Mouse (Mus musculus): ENCODE results near the gene Adamts7. TPM values are rescaled to one million over a fixed set of nuclear protein-coding genes. Genes with fewer than 3 reads are reported as not detected.

Gene Adamts7
- polyA plus RNA-seq (2012; fragmentation: generic; extraction: Trizol): 9.8 TPM
- long read RNA-seq, experiment 1, partial matches to known transcripts: 8 of 9 reads
- long read RNA-seq, experiment 1, other reads (novel, unspliced or antisense): 1 of 9 reads
- long read RNA-seq, experiment 2, full-length matches to known transcripts: 6 of 20 reads
- long read RNA-seq, experiment 2, partial matches to known transcripts: 7 of 20 reads
- long read RNA-seq, experiment 2, other reads (novel, unspliced or antisense): 7 of 20 reads

DNA sequence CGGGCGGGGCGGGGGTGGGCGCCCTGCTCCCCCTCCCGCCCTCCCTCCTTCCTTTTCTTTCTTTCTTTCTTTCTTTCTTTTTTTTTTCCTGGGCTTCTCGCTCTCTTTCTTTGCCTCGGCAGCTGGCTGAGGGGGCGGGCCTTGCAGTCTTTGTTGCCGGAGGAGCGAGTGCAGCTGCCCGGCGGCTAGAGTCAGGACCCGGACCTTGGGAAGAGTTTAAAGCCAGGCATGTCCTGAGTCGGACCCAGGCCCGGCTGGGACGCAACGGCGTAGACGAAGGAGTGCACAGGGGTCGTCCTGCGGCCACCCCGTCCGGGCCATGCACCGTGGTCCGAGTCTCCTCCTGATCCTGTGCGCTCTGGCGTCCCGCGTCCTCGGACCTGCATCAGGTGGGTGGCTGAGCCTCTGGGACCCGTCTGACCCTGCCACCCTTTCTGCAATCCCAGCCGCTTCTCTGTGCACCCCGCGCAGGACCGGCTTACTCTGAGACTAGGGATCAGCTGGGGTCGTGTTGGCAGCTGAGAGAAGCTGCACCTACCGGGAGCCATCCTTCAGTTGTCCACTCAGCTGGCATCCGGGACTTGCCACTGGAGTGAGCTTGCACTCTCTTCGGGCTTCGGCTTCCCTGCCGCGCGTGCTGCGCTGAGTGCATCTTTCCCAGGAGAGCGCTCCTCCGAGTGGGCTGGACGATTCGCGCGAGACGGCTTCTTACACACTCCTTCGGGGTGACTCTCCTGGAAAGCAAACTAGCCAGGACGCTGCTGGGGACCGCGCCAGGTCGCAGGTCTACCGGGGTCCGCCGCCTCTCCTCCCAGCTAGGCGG lies at the start of gene Adamts7:
TSS of gene Adamts7 (plus strand) at position 144 of the 823 bp plus-strand sequence.
- H3K27me3 ChIP-seq (ENCODE audit: control insufficient read depth, insufficient read depth, insufficient read length): no peaks in the 10 kb centered on the region
- peaks cover under 1% of the 10 kb centered on the region for H3K79me3 ChIP-seq (ENCODE audit: low read depth)
- peak within 1 kb of the TSS; percentile 53 for H3K4me3 ChIP-seq (ENCODE audit: insufficient read depth, poor library complexity, severe bottlenecking)
- no peaks in the 10 kb centered on the region for H3K36me3 ChIP-seq (ENCODE audit: control insufficient read depth, insufficient read depth)
- TF ChIP-seq USF1 (IDR thresholded peaks at IDR 0.05; ENCODE audit: low read depth) (no peak), MAX (IDR thresholded peaks at IDR 0.05) (peak; percentile 33)
- H3ac ChIP-seq (ENCODE audit: control insufficient read depth, insufficient read length, low read depth): peak within 1 kb of the TSS; percentile 73
- peaks cover 10% of the 10 kb centered on the region for H3K79me2 ChIP-seq (ENCODE audit: control insufficient read depth, insufficient read depth)

DNA sequence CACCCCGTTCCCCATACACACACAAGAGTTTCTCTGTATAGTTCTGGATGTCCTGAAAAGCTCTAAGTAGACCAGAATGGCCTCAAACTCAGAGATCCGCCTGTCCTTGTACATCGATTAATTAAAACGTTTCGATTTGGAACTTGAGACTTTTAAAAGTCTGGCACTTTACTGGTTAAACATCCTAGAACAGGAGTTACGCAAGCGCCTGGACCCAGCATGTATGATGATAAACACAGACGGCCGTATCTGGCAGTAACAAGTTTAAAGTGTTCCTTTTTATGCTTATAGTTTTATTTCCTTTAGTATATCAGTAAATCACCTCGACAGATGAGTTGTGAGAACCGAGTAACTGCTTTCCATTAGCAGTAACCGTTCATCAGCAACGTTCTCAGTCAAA lies 49.7 kb upstream of the Adamts7 start:
- H3K36me3 ChIP-seq (ENCODE audit: control insufficient read depth, insufficient read depth): peaks cover 21% of the 10 kb centered on the region
- TF ChIP-seq MYOG (IDR thresholded peaks at IDR 0.05; ENCODE audit: control insufficient read depth, extremely low read depth, insufficient read length): no peak
- TF ChIP-seq MAX (IDR thresholded peaks at IDR 0.05): no peak
- peak; percentile 77 for TF ChIP-seq CEBPB (IDR thresholded peaks at IDR 0.05; ENCODE audit: low read depth)
- H3K4me3 ChIP-seq (ENCODE audit: insufficient read depth, poor library complexity, severe bottlenecking): peak overlapping the region; percentile 94
- H3ac ChIP-seq (ENCODE audit: control insufficient read depth, insufficient read length, low read depth): peak overlapping the region; percentile 87
- peaks cover 59% of the 10 kb centered on the region for H3K79me3 ChIP-seq (ENCODE audit: low read depth)
- peaks cover 62% of the 10 kb centered on the region for H3K79me2 ChIP-seq (ENCODE audit: control insufficient read depth, insufficient read depth)
- H3K27me3 ChIP-seq (ENCODE audit: control insufficient read depth, insufficient read depth, insufficient read length): no peaks in the 10 kb centered on the region

DNA sequence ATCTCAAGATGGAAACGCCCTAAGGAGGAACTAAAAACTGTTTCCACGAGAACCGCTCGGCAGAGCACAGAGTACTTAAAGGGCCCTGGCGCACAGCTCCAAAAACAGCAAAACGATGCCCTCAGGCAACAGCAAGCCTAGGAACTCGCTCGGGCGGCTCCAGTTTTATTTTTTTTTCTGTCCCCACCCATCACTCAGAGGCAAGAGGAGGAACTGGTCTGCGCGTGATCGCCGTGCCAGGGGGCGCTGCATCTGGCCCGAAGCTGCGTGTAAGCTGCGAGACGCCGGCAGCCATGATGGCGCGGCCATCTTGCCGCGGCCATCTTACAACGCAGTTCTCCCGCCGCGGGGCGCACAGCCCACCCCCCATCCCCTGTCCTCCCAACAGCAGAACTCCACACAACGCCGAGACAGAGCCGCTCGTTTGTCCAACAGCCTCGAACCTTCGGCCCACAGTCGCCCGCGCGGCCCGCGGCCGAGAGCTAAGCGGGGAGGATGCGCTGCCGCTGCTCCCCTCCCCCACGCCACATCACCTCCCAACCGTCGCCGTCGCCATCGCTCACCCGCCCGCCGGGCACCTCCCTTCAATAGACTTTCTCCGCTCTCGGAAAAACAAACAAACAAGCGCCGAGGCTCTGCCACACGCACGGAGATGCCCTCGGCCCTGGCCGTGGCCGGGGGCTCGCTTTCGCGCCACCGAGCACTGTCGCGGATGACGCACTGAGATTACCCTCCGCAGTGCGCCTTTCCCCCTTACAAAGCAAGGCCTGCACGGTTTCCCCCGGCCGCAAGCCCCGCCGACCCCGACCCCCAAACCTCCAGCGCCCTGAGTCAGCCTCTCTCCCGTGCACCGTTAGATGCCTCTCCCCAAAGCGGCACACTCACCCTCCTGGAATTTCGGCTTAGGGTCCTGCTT lies 49.0 kb upstream of the Adamts7 start:
- peaks cover 55% of the 10 kb centered on the region for H3K79me2 ChIP-seq (ENCODE audit: control insufficient read depth, insufficient read depth)
- peak overlapping the region; percentile 94 for H3K4me3 ChIP-seq (ENCODE audit: insufficient read depth, poor library complexity, severe bottlenecking)
- H3ac ChIP-seq (ENCODE audit: control insufficient read depth, insufficient read length, low read depth): peak overlapping the region; percentile 87
- TF ChIP-seq CEBPB (IDR thresholded peaks at IDR 0.05; ENCODE audit: low read depth) (no peak), MYOG (IDR thresholded peaks at IDR 0.05; ENCODE audit: control insufficient read depth, extremely low read depth, insufficient read length) (no peak), FOSL1 (IDR thresholded peaks at IDR 0.05; ENCODE audit: insufficient read depth, low read length, poor library complexity, severe bottlenecking) (no peak), CTCF (IDR thresholded peaks at IDR 0.05; ENCODE audit: control insufficient read depth, insufficient read depth, insufficient read length) (peak; percentile 86), MAX (IDR thresholded peaks at IDR 0.05) (peak; percentile 36)
- peaks cover 13% of the 10 kb centered on the region for H3K36me3 ChIP-seq (ENCODE audit: control insufficient read depth, insufficient read depth)
- no peaks in the 10 kb centered on the region for H3K27me3 ChIP-seq (ENCODE audit: control insufficient read depth, insufficient read depth, insufficient read length)
- H3K79me3 ChIP-seq (ENCODE audit: low read depth): peaks cover 51% of the 10 kb centered on the region

DNA sequence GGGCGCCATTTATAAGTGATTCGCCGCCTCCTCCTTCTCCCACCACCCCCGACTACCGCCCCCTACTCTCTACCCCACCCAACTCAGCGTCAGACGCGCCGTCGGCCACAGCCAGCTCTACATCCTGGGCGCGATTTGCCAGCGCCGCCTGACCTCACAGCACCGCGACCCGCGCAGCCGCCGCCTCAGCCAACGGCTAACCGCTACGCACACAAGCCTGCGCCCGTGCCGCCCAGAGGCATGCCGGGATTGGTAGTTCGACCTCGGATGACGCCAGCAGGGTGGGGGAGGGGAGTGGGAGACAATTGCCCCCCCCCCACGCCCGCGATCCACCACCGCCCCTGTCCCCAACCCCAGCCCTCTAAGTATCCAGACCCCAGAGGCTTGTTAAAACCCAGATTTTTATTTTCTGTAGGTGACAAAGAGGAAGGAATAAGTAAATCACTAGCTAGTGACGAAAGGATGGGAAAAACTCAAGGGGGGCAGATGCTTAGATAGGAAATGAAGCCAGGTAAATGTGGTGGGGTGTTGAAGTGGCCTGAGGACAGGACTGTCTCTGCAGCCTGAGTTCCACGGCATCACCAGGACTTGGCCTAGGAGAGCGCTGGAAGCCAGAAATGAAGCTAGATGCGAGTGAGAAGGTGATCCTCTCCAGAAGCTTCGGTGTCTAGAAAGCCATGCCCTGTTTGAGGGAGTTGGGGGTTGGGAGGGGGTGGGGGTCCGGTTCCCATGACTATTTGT lies 48.1 kb upstream of the Adamts7 start, which contains the start of gene Morf4l1:
TSS of gene Morf4l1 (minus strand) at position 208 of the 741 bp plus-strand sequence.
- H3K4me3 ChIP-seq (ENCODE audit: insufficient read depth, poor library complexity, severe bottlenecking): peak within 1 kb of the TSS; percentile 94
- H3K79me2 ChIP-seq (ENCODE audit: control insufficient read depth, insufficient read depth): peaks cover 46% of the 10 kb centered on the region
- no peaks in the 10 kb centered on the region for H3K27me3 ChIP-seq (ENCODE audit: control insufficient read depth, insufficient read depth, insufficient read length)
- peak within 1 kb of the TSS; percentile 87 for H3ac ChIP-seq (ENCODE audit: control insufficient read depth, insufficient read length, low read depth)
- peaks cover 5% of the 10 kb centered on the region for H3K36me3 ChIP-seq (ENCODE audit: control insufficient read depth, insufficient read depth)
- H3K79me3 ChIP-seq (ENCODE audit: low read depth): peaks cover 43% of the 10 kb centered on the region
- no peak for TF ChIP-seq FOSL1 (IDR thresholded peaks at IDR 0.05; ENCODE audit: insufficient read depth, low read length, poor library complexity, severe bottlenecking)
- TF ChIP-seq MYOD1 (IDR thresholded peaks at IDR 0.05; ENCODE audit: control insufficient read depth, insufficient read length, low read depth): no peak
- TF ChIP-seq MYOG (IDR thresholded peaks at IDR 0.05; ENCODE audit: control insufficient read depth, extremely low read depth, insufficient read length): no peak
- no peak for TF ChIP-seq CTCF (IDR thresholded peaks at IDR 0.05; ENCODE audit: control insufficient read depth, insufficient read depth, insufficient read length)
- no peak for TF ChIP-seq CEBPB (IDR thresholded peaks at IDR 0.05; ENCODE audit: low read depth)
- no peak for TF ChIP-seq MAX (IDR thresholded peaks at IDR 0.05)
- TF ChIP-seq USF1 (IDR thresholded peaks at IDR 0.05; ENCODE audit: low read depth): no peak

DNA sequence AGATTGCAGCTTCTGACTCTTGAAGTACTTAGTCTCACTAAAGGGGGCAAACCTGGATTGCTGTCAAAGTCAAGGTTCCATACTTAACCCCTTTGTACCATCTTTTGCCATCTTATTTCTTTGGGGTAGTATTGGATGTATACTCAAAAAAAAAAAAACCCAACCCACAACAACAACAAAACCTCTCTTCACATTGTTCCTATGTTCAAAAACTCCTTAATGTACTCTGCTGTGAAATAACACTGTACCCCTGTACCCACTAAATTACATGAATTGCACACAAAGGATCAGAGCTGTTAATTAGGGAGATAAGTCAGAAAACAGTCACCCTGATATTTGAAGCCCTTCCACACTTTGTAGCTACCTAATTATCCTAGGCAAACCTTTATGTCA lies 47.6 kb upstream of the Adamts7 start:
- peaks cover 37% of the 10 kb centered on the region for H3K79me3 ChIP-seq (ENCODE audit: low read depth)
- H3K79me2 ChIP-seq (ENCODE audit: control insufficient read depth, insufficient read depth): peaks cover 41% of the 10 kb centered on the region
- no peak overlapping the region for H3ac ChIP-seq (ENCODE audit: control insufficient read depth, insufficient read length, low read depth)
- no peaks in the 10 kb centered on the region for H3K27me3 ChIP-seq (ENCODE audit: control insufficient read depth, insufficient read depth, insufficient read length)
- no peaks in the 10 kb centered on the region for H3K36me3 ChIP-seq (ENCODE audit: control insufficient read depth, insufficient read depth)
- TF ChIP-seq USF1 (IDR thresholded peaks at IDR 0.05; ENCODE audit: low read depth) (no peak), MYOG (IDR thresholded peaks at IDR 0.05; ENCODE audit: control insufficient read depth, extremely low read depth, insufficient read length) (no peak), CTCF (IDR thresholded peaks at IDR 0.05; ENCODE audit: control insufficient read depth, insufficient read depth, insufficient read length) (no peak), CEBPB (IDR thresholded peaks at IDR 0.05; ENCODE audit: low read depth) (no peak), MAX (IDR thresholded peaks at IDR 0.05) (no peak), MYOD1 (IDR thresholded peaks at IDR 0.05; ENCODE audit: control insufficient read depth, insufficient read length, low read depth) (no peak), FOSL1 (IDR thresholded peaks at IDR 0.05; ENCODE audit: insufficient read depth, low read length, poor library complexity, severe bottlenecking) (no peak)
- no peak overlapping the region for H3K4me3 ChIP-seq (ENCODE audit: insufficient read depth, poor library complexity, severe bottlenecking)

Measured in C2C12 (cell line).